ENCODE assay signal across 7 mouse cellular contexts in genomic region chrX:99136431-99136966, GRCm38 (mm10). TPM values are rescaled to one million over a fixed set of nuclear protein-coding genes. Genes with fewer than 3 reads are reported as not detected.
DNase-seq lines count a peak whose midpoint lies in the region; TF ChIP-seq lines count a peak whose summit lies in the region.

No protein-coding gene starts in this region.

- no peaks in the 10 kb centered on the region for H3K36me3 ChIP-seq in kidney, adult 2 months (ENCODE audit: control insufficient read depth, insufficient read depth, low read length)
- H3K36me3 ChIP-seq in thymus, adult 2 months (ENCODE audit: control insufficient read depth, insufficient read depth, low read length) = no peaks in the 10 kb centered on the region

- TF ChIP-seq CTCF in gastrocnemius, adult 2 months (IDR thresholded peaks at IDR 0.05) = no peak
- TF ChIP-seq CTCF in kidney, adult 2 months (conservative IDR thresholded peaks at IDR 0.05; ENCODE audit: insufficient read depth, insufficient read length, low read depth, low read length) = no peak
- no peak for TF ChIP-seq CTCF in thymus, adult 2 months (IDR thresholded peaks at IDR 0.05; ENCODE audit: borderline replicate concordance, control insufficient read depth, extremely low read depth, insufficient read depth, low read length, poor library complexity)

- peak; percentile 35 for DNase-seq in urinary bladder, postnatal 14 days (ENCODE audit: low spot score)
- DNase-seq in urinary bladder, postnatal 4 days (ENCODE audit: low spot score in 2 of 2) = no peak
- DNase-seq in cerebellum, adult 11-12 months = peak; percentile 31
- peak; percentile 59 for DNase-seq in gastrocnemius, adult 2 months
- peak; percentile 48 for DNase-seq in kidney, adult 2 months
- peak; percentile 24 for DNase-seq in lung, postnatal 14 days
- peak; percentile 18 for DNase-seq in thymus, adult 2 months

- H3K4me3 ChIP-seq in gastrocnemius, adult 2 months = peak overlapping the region; percentile 84
- H3K4me3 ChIP-seq in kidney, adult 2 months (ENCODE audit: insufficient read depth, low read depth, low read length) = peak overlapping the region; percentile 77
- peak overlapping the region; percentile 57 for H3K4me3 ChIP-seq in thymus, adult 2 months (ENCODE audit: control insufficient read depth, insufficient read depth, low read length)

- intact Hi-C loops in gastrocnemius, adult 2 months (cut with DNase I) = loop anchor here (5.0 to 10.0 kb wide), 4 partner anchors 61 to 178 kb away; no protein-coding TSS in a partner anchor

- H3K27me3 ChIP-seq in kidney, adult 2 months (replicated peaks; ENCODE audit: control insufficient read depth, insufficient read depth, low read length) = no peaks in the 10 kb centered on the region
- peaks cover 5% of the 10 kb centered on the region for H3K27me3 ChIP-seq in thymus, adult 2 months (ENCODE audit: control insufficient read depth, insufficient read depth, low read length)

- TF ChIP-seq POLR2A in kidney, adult 2 months (IDR thresholded peaks at IDR 0.05; ENCODE audit: low read depth, low read length) = no peak
- no peak for TF ChIP-seq POLR2A in thymus, adult 2 months (IDR thresholded peaks at IDR 0.05; ENCODE audit: control insufficient read depth, extremely low read depth, insufficient read depth, low read length, poor library complexity)

- H3K27ac ChIP-seq in gastrocnemius, adult 2 months = peak overlapping the region; percentile 88
- H3K27ac ChIP-seq in kidney, adult 2 months (ENCODE audit: insufficient read depth, low read depth, low read length) = peak overlapping the region; percentile 65
- H3K27ac ChIP-seq in thymus, adult 2 months (ENCODE audit: control insufficient read depth, insufficient read depth, low read length) = no peak overlapping the region

- peaks cover 21% of the 10 kb centered on the region for H3K4me1 ChIP-seq in kidney, adult 2 months (ENCODE audit: control insufficient read depth, insufficient read depth, low read length)
- H3K4me1 ChIP-seq in thymus, adult 2 months (replicated peaks; ENCODE audit: control insufficient read depth, insufficient read depth, low read length) = peaks cover 13% of the 10 kb centered on the region

- WGBS in kidney, adult 2 months = under 1% methylated on average over 47 of the region's 53 CpGs
- 3% methylated on average over 53 of the region's 53 CpGs for WGBS in thymus, adult 2 months

RNA-seq across cellular contexts. Expression of gene Efnb1, which starts 0.6 kb away (rescaled TPM):
- total RNA-seq in gastrocnemius, adult 2 months (2021) = 1 to 10 TPM; 5.8 to 9.8 TPM
- polyA plus RNA-seq in kidney, adult 2 months (2012; rRNA removed) = 27.6 and 30.4 TPM in 2 replicates
- 8.9 and 9.6 TPM in 2 replicates for polyA plus RNA-seq in thymus, adult 2 months (2012; rRNA removed)

Comparison
In these comparisons a context has a peak if more than half of its experiments do, and no peak if none do; other contexts are left out.
1. DNase-seq: peak in urinary bladder, postnatal 14 days (single experiment), cerebellum, adult 11-12 months (single experiment), gastrocnemius, adult 2 months (single experiment), kidney, adult 2 months (single experiment), lung, postnatal 14 days (single experiment) and thymus, adult 2 months (single experiment); none in urinary bladder, postnatal 4 days (0 of 2).
2. Peak in every context shown above with its lines, with median percentiles within 50 percentile points of each other: H3K4me3 ChIP-seq.